Mouse (Mus musculus) spleen, adult 2 months (tissue): ENCODE results near the gene Prpf4.

Experiments
- CTCF ChIP-seq: fragments of 200-500 bp; IDR thresholded peaks from 2 replicates; pipeline ENCODE4 v1.5.1; 2011; ENCODE audit warnings: mild to moderate bottlenecking, inconsistent platforms; ENCODE audit not compliant: insufficient read depth, insufficient read length, insufficient replicate concordance; ENCODE audit errors: extremely low read depth
- POLR2A ChIP-seq: fragments of 200-500 bp; IDR thresholded peaks from 2 replicates; pipeline ENCODE4 v1.6.1; 2011; ENCODE audit warnings: low read depth, low read length, inconsistent platforms

GRCm38 (mm10) chr4:62373668-62374067 is 34.9 kb upstream of the Prpf4 start:
- TF ChIP-seq CTCF (no peak), POLR2A (no peak)
